Mouse (Mus musculus) bone marrow, adult 2 months (tissue): ENCODE measurements around the gene Cdc42ep1. TPM values are rescaled to one million over a fixed set of nuclear protein-coding genes. Genes with fewer than 3 reads are reported as not detected.

Source experiments
- H3K27ac ChIP-seq: fragments of 200-500 bp; 2 replicates; pipeline ENCODE4 v1.5.1; 2012; ENCODE audit warnings: low read depth, mild to moderate bottlenecking, control low read depth, inconsistent platforms, low read length; ENCODE audit not compliant: control insufficient read depth, poor library complexity, insufficient read depth
- H3K4me1 ChIP-seq: fragments of 200-500 bp; 2 replicates; pipeline ENCODE4 v1.6.1; 2011; ENCODE audit warnings: low read length; ENCODE audit not compliant: control insufficient read depth, insufficient read depth
- H3K4me3 ChIP-seq: fragments of 200-500 bp; replicated peaks from 2 replicates; pipeline ENCODE3; 2011; ENCODE audit warnings: mild to moderate bottlenecking, low read depth, low read length, control low read depth; ENCODE audit not compliant: control insufficient read depth
- CTCF ChIP-seq: fragments of 200-500 bp; IDR thresholded peaks from 2 replicates; pipeline ENCODE4 v1.5.1; 2011; ENCODE audit warnings: low read length, control low read depth; ENCODE audit not compliant: control insufficient read depth, insufficient read depth
- POLR2A ChIP-seq: fragments of 200-500 bp; IDR thresholded peaks from 2 replicates; pipeline ENCODE4 v1.6.1; 2011; ENCODE audit warnings: low read depth, mild to moderate bottlenecking, control low read depth, low read length, borderline replicate concordance; ENCODE audit not compliant: control insufficient read depth
- WGBS: fragments of 180-500 bp; shearing (Covaris S2); methylation state at CpG from one replicate; pipeline ENCODE4 v1.1.7; 2018; 5-methylcytosine and 5-hydroxymethylcytosine counted together
- polyA plus RNA-seq: library from polyadenylated mRNA; stranded (reverse); fragments of >200 nt; gene quantifications from 2 replicates; pipeline ENCODE4 v1.2.4, GENCODE M21; 2011; ENCODE audit warnings: low replicate concordance; ENCODE audit not compliant: missing spikeins, insufficient read depth, insufficient read length

Gene Cdc42ep1
- polyA plus RNA-seq, 1 experiment: 9.4 TPM

GRCm38 (mm10) chr15:78849485-78849884, 7.1 kb downstream of the Cdc42ep1 start:
- Histone ChIP-seq H3K4me3 (no peak overlapping the region), H3K27ac (no peak overlapping the region), H3K4me1 (no peaks in the 10 kb centered on the region)
- 74% methylated on average over 12 of the region's 12 CpGs for WGBS
- TF ChIP-seq POLR2A (no peak), CTCF (no peak)

GRCm38 (mm10) chr15:78850059-78850824, 7.8 kb downstream of the Cdc42ep1 start:
- Histone ChIP-seq H3K27ac (no peak overlapping the region), H3K4me3 (no peak overlapping the region), H3K4me1 (no peaks in the 10 kb centered on the region)
- TF ChIP-seq POLR2A (no peak), CTCF (no peak)
- WGBS: 60% methylated on average over 15 of the region's 15 CpGs

DNA sequence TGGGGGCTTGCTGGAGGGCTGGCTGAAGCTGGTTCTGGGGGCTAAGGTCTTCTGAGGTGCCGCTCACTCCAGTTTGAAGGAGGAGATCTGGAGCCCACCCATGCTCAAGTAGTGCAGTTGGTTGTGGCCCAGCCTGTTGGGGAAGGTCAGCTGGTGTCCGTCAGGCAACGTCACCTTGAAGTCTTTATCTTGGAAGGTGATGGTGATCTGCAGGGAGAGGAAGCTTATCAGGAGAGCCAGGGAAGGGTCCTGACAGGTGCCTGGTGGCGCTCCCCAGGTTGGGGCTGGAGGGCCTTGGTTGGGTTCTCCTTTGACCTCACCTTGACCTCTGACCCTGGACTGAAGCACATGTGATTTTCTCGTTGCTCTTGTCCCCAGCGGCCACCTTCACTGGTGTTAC, 8.5 kb downstream of the Cdc42ep1 start:
- TF ChIP-seq POLR2A (no peak), CTCF (no peak)
- no peaks in the 10 kb centered on the region for H3K4me1 ChIP-seq
- H3K27ac ChIP-seq: no peak overlapping the region
- no peak overlapping the region for H3K4me3 ChIP-seq
- WGBS: 74% methylated on average over 6 of the region's 6 CpGs

DNA sequence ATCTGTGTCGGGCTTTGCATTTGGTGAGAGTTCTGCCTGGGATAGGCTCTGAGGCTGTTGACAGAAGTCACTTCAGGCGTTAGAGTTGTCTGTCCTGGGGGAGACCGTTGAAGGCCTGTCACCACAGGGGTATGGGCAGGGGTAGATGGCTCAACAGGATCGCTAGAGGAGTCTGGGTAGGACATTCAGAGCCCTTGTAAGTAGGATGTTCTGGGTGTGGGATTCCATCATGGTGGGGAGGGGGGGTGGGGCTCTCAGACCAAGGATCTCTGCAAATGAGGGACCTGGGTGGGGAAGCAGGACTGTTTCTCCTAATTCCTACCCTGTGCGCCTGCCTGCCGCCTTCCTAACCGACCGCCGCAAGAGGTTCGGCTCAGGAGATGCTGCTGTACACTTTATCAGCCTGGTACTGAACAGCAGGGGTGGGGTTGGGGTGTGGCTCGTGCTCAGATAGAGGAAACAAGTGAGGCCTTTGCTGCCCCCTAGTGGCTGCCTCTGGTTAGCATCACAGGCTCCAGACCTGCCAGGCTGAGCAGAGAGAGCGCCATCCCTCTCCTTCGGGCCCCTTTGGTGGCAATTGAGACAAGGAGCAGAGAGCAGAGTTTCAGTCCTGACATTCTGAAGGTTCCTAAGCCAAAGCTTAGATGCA, 9.2 kb downstream of the Cdc42ep1 start:
- Histone ChIP-seq H3K4me1 (no peaks in the 10 kb centered on the region), H3K4me3 (no peak overlapping the region), H3K27ac (no peak overlapping the region)
- no peak for TF ChIP-seq POLR2A
- TF ChIP-seq CTCF: peak; percentile 95
- 11% methylated on average over 13 of the region's 13 CpGs for WGBS

- no peak within 1 kb of the TSS for H3K27ac ChIP-seq
- TF ChIP-seq CTCF (no peak), POLR2A (no peak)
- WGBS: 30% methylated on average over 8 of the region's 8 CpGs
- no peak within 1 kb of the TSS for H3K4me3 ChIP-seq
- H3K4me1 ChIP-seq: no peaks in the 10 kb centered on the region; the same call in 1 of the 2 replicates
Measured at GRCm38 (mm10) chr15:78855303-78855965, 13.0 kb downstream of the Cdc42ep1 start, which contains the start of gene Lgals2. Gene Lgals2 (minus strand): TSS chr15:78855529.

DNA sequence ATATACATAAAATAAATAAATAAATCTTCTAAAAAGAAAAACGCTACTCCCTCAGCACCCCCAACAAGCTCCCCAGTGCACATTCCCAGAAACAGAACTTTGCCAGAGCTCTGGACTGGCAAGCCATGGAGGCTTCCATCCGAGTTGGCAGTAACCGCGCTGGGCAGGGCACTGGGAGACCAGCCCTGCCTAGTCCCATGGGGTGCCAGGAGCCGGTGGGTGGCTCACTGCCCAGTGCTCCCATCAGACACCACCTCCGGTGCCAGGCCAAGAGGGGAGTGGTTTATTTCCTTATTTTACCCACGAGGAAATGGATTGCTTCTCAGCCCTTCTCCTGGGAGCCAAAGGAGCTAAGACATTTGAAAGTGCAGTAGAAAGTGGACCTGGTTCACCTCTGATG, 14.6 kb downstream of the Cdc42ep1 start:
- Histone ChIP-seq H3K4me1 (no peaks in the 10 kb centered on the region; the same call in 1 of the 2 replicates), H3K27ac (no peak overlapping the region), H3K4me3 (no peak overlapping the region)
- 63% methylated on average over 7 of the region's 7 CpGs for WGBS
- TF ChIP-seq POLR2A: no peak
- TF ChIP-seq CTCF: no peak

DNA sequence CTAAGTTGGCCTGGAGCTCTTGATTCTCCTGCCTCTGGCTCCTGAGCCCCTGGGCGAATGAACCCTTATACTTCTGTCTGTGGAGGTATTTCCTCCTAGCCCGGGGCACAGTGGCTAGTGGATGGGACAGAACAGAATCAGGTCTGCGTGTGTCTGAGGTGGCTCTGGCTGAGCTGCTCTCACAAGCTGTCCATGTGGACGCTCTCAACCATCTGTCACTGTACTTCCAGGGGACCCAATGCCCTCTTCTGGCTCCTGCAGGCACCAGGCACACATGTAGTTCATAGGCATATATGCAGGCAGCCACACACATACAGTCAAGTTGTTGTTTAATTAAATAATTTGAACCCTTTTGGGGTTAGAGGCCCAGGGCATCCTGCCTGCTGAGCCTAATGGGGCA, 16.9 kb downstream of the Cdc42ep1 start:
- Histone ChIP-seq H3K4me1 (no peaks in the 10 kb centered on the region; the same call in 1 of the 2 replicates), H3K4me3 (no peak overlapping the region), H3K27ac (no peak overlapping the region)
- no peak for TF ChIP-seq POLR2A
- TF ChIP-seq CTCF: no peak
- 73% methylated on average over 4 of the region's 4 CpGs for WGBS

- TF ChIP-seq POLR2A (no peak), CTCF (no peak)
- WGBS: 30% methylated on average over 6 of the region's 6 CpGs
Measured at GRCm38 (mm10) chr15:78859714-78860113, 17.3 kb downstream of the Cdc42ep1 start.

More at GRCm38 (mm10) chr15:78859714-78860113, 17.3 kb downstream of the Cdc42ep1 start:
- Histone ChIP-seq H3K27ac (no peak overlapping the region), H3K4me3 (no peak overlapping the region), H3K4me1 (no peaks in the 10 kb centered on the region; the same call in 1 of the 2 replicates)
